Mouse (Mus musculus): ENCODE results near the gene Sema4g.

The Sema4g gene

DNA sequence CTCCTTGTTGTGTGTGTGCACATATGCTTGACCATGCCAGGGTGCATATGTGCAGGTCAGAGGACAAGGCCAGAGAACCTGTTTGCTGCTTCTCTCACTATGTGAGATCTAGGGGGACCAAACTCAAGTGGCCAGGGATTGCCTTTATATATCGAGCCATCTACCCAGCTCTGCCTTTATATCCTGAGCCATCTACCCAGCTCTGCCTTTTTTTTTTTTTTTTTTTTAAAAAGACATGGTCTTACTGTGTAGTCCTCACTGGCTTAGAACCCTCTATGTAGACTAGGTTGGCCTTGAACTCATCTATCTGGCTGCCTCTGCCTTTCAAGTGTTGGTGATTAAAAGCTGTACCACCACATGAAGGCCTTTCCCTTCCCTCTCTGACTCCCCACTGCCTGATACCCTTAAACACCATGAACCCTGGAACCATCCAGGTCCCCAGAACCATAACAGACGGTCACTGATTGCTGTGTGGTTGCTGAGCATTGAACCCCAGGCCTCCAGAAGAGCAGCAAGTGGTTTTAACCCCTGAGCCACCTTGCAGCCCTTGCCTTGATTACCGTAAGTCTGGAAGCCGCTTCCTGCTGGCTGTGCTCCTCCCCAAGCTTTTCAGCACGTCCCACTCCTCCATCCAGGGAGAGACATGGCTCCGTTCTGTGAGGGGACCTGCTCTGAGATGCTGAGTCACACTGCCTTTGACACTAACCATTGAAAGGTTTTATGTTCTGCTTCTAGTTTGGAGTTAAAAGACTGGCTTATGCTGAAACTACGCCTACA is 15.0 kb downstream of the Sema4g start:
- no peak for DNase-seq (ENCODE audit: low read depth)

- DNase-seq (ENCODE audit: low read depth): peak; percentile 78
Observed at GRCm38 (mm10) chr19:45005444-45005843, 16.5 kb downstream of the Sema4g start, which contains the start of gene Twnk. TSS of gene Twnk (plus strand) at chr19:45005663.

- DNase-seq (ENCODE audit: low read depth): peak; percentile 87
Observed at GRCm38 (mm10) chr19:45005957-45006712, 17.2 kb downstream of the Sema4g start, which contains the start of gene Mrpl43. TSS of gene Mrpl43 (minus strand) at chr19:45006442.

DNA sequence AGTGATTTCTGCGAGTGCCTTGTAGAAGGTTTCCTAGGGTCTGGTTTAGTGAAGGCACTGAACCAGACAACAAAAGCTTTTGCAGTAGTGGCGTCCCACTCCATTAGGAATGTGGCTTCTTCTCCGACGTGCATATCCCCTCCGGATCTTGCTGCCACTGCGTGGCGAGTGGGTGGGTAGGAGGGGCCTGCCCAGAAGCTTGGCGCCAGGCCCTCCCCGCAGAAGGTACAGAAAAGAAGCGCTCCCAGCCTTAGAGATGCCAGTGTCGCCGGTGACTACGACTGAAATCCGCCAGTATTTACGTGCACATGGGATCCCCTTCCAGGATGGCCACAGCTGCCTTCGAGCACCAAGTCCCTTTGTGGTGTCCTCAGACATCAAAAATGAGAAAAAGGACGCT is 18.1 kb downstream of the Sema4g start:
- no peak for DNase-seq (ENCODE audit: low read depth)

DNA sequence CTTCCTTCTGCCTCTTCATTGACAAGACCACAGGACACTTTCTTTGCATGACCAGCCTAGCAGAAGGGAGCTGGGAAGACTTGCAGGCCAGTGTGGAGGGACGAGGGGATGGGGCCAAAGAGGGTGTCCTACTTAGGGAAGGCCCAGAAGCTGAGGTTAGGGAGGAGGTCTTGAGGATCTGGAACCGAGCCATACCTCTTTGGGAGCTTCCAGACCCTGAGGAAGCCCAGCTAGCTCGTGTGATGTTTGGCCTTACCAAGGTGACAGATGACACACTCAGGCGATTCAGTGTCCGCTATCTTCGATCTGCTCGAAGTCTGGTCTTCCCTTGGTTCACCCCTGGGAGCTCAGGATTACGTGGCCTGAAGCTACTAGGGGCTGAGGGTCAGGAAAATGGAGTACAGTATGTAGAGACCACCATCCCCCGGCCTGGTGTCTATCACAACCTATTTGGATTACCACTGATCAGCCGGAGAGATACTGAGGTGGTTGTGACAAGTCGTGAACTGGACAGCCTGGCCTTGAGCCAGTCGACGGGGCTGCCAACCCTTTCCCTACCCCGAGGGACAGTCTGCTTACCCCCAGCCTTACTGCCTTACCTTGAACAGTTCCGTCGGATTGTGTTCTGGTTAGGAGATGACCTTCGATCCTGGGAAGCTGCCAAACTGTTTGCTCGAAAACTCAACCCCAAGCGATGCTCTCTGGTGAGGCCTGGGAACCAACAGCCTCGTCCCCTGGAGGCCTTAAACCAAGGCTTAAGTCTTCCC is 18.7 kb downstream of the Sema4g start:
- no peak for DNase-seq (ENCODE audit: low read depth)

DNA sequence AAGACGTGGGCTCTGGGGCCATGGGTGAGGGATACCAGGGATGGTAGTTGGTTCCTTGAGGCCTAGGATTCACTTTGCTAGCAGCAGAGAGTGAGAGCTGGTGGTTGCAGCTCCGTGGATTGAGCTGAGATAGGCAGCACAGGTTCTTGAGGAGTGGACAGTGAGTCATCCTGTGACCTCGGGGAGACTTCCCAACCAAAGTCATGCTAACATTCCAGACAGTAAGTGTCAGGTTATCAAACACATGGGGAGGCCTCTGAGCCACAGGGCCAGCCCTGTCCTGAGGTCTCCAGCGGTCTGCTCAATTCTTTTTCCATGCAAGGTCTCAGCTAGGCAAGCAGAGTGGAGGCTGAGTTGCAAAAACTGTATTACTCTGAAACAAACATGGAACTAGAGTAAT is 21.7 kb downstream of the Sema4g start:
- DNase-seq (ENCODE audit: low read depth): no peak

- DNase-seq (ENCODE audit: low read depth): no peak
Observed at GRCm38 (mm10) chr19:45012219-45012618, 23.3 kb downstream of the Sema4g start.

GRCm38 (mm10) chr19:45012636-45013035 is 23.7 kb downstream of the Sema4g start:
- DNase-seq (ENCODE audit: low read depth): no peak

GRCm38 (mm10) chr19:45013581-45014225 is 24.8 kb downstream of the Sema4g start:
- DNase-seq (ENCODE audit: low read depth): no peak

GRCm38 (mm10) chr19:45014335-45014971 is 25.6 kb downstream of the Sema4g start, which contains the start of gene Lzts2:
TSS of gene Lzts2 (plus strand) at chr19:45014414.
- no peak for DNase-seq (ENCODE audit: low read depth)

- no peak for DNase-seq (ENCODE audit: low read depth)
Observed at GRCm38 (mm10) chr19:45014981-45015402, 26.1 kb downstream of the Sema4g start.

DNA sequence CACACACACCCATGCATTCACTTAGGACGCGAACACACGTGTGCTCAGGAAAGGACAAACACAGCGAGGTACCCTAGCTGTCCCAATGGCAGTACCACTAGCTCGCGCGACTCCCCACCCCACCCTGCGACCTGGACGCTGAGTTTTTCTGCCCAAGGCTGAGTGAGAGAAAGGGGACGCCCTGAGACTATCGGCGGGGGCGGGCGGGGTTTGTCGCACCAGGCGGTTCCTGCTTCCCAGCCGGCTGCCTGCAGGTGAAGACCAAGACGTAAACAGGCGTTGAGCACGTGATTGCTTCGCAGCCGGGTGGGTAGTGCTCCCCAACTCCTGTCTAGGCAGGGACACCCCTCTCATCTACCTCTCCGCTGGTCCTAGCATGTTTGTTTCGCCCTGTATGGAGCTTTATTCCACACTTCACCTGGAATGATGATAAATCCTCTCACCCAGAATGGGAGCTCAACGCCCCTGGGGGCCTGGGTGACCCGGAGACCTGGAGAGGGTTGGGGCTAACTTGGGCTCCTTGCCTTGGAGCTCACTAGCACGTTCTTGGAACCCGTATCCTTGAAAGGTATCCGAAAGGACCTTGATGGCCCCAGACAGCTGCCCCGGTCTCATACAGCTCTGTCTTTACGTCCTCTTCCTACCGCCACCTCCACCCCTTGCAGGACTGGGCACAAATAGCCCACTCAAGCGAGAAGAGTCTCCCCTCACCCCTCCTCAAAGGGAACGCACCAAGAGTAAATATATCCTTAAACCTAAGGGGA is 26.8 kb downstream of the Sema4g start:
- no peak for DNase-seq (ENCODE audit: low read depth)

DNA sequence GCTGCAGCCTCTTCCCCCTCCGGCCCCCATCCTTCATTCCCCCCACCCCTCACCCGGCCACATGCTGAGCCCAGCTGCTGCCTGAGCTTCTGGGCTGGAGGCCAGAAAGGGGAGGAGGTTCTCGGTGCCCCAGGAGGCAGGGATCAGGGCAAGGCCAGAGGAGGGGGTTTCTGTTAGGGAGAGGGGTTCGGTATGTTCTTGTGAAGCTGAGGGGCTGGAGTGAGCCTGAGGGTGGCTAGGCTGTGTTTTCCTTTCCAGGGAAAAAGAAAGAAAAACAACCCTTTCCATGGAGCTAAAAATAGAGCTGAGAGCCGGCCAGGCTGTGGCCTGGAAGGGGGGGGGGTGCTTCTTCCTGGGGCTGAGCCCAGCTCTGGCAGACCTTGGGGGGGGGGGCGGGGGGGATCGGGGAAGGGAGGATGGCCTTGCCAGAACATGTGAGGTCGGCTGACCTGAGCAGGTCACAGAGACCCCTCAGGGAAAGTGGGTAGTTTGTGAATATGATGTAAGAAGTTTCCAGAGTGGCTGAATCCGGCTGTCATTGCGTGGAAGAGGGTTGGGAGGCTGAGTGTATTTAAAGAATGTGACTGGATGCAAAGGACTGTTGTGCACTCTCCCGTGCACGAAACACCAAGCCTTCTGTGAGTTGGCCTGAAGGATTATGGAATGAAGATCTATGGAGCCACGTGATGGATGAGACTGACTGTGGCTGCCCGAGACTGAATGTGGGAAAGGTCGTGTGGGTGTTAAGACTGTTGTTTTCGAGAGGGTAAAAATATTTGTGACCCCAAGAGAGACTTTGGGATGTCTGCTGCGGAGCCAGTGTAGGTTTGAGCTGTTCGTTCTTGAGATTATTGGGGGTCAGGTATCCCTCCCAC is 27.7 kb downstream of the Sema4g start:
- no peak for DNase-seq (ENCODE audit: low read depth)

DNA sequence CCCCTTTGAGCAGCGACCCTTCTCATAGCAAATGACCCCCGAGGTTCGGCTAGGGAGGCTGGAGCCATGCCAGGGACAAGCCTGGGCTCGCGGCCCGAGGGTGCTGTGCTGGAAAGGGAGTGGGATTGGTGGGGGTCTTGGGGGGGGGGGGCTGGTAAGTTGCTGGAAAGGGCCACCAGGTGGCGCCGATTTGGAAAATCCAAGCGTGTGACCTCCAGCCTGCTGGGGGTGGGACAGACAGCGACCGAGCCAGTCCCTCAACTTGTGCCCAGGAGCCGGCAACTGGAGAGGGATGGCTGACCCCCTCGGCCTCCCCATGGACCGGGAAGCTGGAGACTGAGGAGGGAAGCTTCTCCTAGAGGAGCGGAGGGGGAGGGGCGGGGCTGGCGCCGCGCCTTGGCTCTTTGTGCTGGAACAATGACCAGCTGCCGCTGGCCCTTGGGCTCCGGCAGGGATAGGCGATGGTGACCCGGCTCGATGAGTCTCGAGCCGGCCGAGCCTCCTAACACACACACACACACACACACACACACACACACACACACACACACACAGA is 28.4 kb downstream of the Sema4g start:
- DNase-seq (ENCODE audit: low read depth): no peak

DNA sequence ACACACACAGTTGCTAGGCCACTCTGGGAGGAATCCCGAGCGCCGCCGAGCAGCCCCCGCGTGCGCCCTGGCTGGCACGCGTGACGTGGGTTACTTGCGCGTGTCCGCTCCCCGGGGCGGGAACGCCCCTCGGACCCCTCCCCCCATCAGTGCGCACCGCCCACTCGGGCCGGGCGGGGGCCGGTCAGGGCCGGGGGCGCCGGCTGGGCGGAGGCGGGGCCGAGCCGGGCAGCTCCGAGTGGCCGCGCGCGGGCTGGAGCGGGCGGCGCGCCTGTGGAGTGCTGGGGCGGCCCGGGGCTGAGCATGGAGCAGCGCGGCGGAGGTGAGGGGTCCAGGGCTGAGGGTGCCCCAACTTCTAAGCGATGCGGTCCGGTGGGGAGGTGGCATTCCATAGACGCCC is 29.0 kb downstream of the Sema4g start:
- DNase-seq (ENCODE audit: low read depth): no peak

- no peak for DNase-seq (ENCODE audit: low read depth)
Observed at GRCm38 (mm10) chr19:45018351-45018831, 29.5 kb downstream of the Sema4g start.

DNA sequence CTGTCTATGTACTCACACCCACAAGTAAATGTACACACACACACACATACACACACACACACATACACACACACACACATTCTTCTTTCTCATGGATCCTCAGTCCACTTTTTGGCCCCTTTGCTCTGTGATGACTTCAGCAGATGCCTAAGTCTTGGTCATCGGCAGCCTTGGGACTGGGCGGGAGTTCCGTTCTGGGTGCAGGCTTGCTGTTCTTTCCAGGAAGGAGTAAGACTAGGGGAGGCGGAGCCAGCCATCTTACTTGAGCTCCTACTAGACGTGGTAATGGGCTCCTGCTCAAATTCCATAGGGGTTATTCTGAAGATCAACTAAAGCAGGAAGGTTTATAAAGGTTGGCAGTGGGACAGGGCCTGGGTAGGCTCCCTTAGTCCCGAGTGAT is 31.4 kb downstream of the Sema4g start:
- no peak for DNase-seq (ENCODE audit: low read depth)

- no peak for DNase-seq (ENCODE audit: low read depth)
Observed at GRCm38 (mm10) chr19:45021362-45021761, 32.5 kb downstream of the Sema4g start.

DNA sequence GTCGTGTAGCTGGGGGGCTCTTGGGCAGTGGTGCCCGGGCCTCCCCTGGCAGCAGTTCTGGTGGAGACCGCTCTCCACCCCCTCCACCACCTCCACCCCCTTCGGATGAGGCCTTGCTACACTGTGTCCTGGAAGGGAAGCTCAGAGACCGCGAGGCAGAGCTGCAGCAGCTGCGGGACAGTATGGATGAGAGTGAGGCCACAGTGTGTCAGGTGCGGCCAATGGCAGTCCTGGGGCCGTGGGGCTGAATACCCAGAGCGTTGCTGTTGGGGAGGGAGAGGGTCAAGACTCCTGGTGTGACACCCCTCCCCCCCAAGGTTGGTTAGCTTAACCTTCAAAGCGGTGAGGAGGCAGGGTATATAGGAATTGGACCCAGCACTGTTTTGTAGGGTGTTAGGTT is 35.1 kb downstream of the Sema4g start:
- DNase-seq (ENCODE audit: low read depth): no peak
